Mouse (Mus musculus) cerebellum, adult 9-10 months (tissue): ENCODE results near the gene Defa34.
"Not testable (repeated sequence)": the region's sequence is repeated elsewhere in the genome, so short reads cannot be mapped to it uniquely, and the experiment has no call there.

Experiments used
- DNase-seq: peaks from one replicate; pipeline ENCODE4 v3.0.0; 2022

The Defa34 gene

DNA sequence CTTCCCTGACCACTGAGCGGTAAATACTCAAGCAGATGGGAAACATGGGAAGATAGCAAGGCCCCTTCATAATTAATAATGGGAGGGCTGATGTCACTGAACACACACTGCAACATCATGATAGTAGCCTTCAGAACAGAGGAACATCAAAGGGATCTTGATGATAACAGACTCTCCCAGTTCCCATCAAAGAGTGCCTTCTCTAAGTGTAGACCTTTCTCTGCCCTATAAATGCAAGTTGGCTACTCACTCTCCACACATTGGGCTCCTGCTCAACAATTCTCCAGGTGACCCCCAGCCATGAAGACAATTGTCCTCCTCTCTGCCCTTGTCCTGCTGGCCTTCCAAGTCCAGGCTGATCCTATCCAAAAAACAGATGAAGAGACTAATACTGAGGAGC lies at the start of gene Defa34:
Gene Defa34 (plus strand): TSS at position 301 of the 400 bp plus-strand sequence.
- DNase-seq = not testable (repeated sequence)

GRCm38 (mm10) chr8:21617883-21618282 lies 47.7 kb upstream of the Defa34 start, which contains the start of gene Defa26:
TSS of gene Defa26 (plus strand) at chr8:21618183.
- DNase-seq = not testable (repeated sequence)

- DNase-seq = not testable (repeated sequence)
These were observed 10.1 kb upstream of the Defa34 start, which contains the start of gene Defa17 for GRCm38 (mm10) chr8:21655480-21655879. TSS of gene Defa17 (plus strand) at chr8:21655780.

DNA sequence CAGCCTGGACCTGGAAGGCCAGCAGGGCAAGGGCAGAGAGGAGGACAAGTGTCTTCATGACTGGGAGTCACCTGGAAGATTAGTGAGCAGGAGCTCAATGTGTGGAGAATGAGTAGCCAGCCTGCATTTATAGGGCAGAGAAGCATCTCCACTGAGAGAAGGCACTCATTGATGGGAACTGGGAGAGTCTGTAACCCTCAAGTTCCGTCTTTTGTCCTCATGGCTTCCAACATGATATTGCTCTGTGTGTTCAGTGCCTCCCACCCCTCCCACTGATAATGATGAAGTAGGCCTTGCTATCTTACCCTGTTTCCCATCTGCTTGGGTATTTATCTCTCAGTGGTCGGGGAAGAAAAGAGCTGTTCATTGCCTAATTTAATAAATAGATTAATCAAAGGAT lies 37.9 kb downstream of the Defa34 start, which contains the start of gene AY761184:
Gene AY761184 (minus strand): TSS at position 101 of the 400 bp plus-strand sequence.
- not testable (repeated sequence) for DNase-seq
